Mouse (Mus musculus): ENCODE measurements around the gene Pla2g4e. TPM values are rescaled to one million over a fixed set of nuclear protein-coding genes. Genes with fewer than 3 reads are reported as not detected.

Gene Pla2g4e
- polyA plus RNA-seq (2012; rRNA removed), result 0.05 and 0.14 TPM in 2 replicates

GRCm38 (mm10) chr2:120244679-120245420 lies at the start of gene Pla2g4e:
Gene Pla2g4e, minus strand, starts transcription at chr2:120245335.

GRCm38 (mm10) chr2:120288995-120289394 lies 43.9 kb upstream of the Pla2g4e start, which contains the start of gene Pla2g4d:
Gene Pla2g4d, minus strand, starts transcription at chr2:120289197.

GRCm38 (mm10) chr2:120154361-120154894 lies 90.7 kb downstream of the Pla2g4e start, which contains the start of gene Ehd4:
Gene Ehd4, minus strand, starts transcription at chr2:120154606.

Other genes with a start within 250 kb of the Pla2g4e start
- gene Jmjd7, start 217.9 kb downstream of the Pla2g4e start, polyA plus RNA-seq (2012; rRNA removed), result 7.3 and 8.6 TPM in 2 replicates
- gene Gm28042, start 217.8 kb downstream of the Pla2g4e start, polyA plus RNA-seq (2012; rRNA removed), result 2.3 and 7.5 TPM in 2 replicates
- gene Pla2g4b, start 211.9 kb downstream of the Pla2g4e start, polyA plus RNA-seq (2012; rRNA removed), result 3.1 and 7.4 TPM in 2 replicates
- gene Ehd4, start 90.7 kb downstream of the Pla2g4e start, polyA plus RNA-seq (2012; rRNA removed), result 34.8 and 43.9 TPM in 2 replicates
- 0.03 and 0.06 TPM in 2 replicates for gene Pla2g4d, start 43.9 kb upstream of the Pla2g4e start, polyA plus RNA-seq (2012; rRNA removed)
- gene Pla2g4f, start 68.8 kb upstream of the Pla2g4e start, polyA plus RNA-seq (2012; rRNA removed), result 9.4 and 9.8 TPM in 2 replicates
- 16.2 and 18.0 TPM in 2 replicates for gene Vps39, start 107.8 kb upstream of the Pla2g4e start, polyA plus RNA-seq (2012; rRNA removed)
- 6.9 and 9.2 TPM in 2 replicates for gene Ganc, start 158.6 kb upstream of the Pla2g4e start, polyA plus RNA-seq (2012; rRNA removed)
- 6.7 and 7.9 TPM in 2 replicates for gene Tmem87a, start 158.8 kb upstream of the Pla2g4e start, polyA plus RNA-seq (2012; rRNA removed)
- gene Capn3, start 210.7 kb upstream of the Pla2g4e start, polyA plus RNA-seq (2012; rRNA removed), result 0.49 and 0.53 TPM in 2 replicates